Mouse (Mus musculus): ENCODE data around the gene Camk2b.

DNA sequence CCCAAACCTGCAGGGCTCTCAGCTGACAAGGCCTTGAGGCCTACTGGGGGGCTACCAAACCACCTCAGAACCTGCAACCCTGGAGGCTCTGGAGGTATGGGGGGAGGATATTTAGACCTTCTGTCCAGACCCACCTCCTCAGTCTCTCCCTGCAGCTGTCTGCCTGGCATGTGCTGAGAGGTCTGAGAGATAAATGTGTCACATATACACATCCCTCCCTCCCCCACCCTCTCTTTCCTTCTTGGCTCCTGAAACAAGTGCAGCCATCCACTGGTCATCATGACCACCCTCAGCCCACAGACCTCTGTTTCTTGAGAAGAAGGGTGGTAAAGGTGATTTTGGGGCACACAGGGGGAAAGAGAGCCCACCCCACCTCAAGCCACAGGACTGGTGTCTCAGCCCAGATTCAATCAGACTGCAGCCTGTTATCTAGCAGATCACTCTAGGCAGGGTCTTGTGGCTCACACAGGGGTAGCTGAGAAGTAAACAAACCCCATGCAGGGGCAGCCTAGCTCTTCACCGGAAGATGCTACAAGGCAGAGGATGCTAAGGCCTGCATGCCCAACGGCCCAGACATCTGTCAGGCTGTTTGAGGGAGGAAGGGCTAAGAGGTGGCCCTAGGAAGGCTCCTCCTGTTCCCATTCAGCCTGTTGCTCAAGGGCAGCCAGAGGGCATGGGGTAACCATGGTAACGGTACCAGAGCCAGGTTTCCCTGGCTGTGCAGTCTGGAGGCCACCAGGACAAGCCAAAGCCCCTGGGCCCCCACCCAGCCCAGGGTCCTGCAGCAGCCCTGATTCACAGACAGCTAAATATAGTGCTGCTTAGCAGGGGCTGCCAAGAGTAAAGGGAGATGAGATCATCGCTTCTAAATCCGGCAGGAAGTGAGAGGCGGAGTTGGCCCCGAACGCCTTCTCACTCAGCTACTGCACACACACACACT is 66.1 kb downstream of the Camk2b start:
- TF ChIP-seq CTCF (IDR thresholded peaks at IDR 0.05; ENCODE audit: insufficient read depth, low read length) = no peak
- 0 out of 2 replicates have a peak, but pooled peaks have one; percentile 6 for TF ChIP-seq POLR2A (IDR thresholded peaks at IDR 0.05; ENCODE audit: borderline replicate concordance, extremely low read depth, low read depth, low read length)

All from lung, adult 2 months (tissue).